Mouse (Mus musculus): ENCODE measurements around the gene Myh11.

The Myh11 gene

GRCm38 (mm10) chr16:14291223-14291622 lies at the start of gene Myh11:
TSS of gene Myh11 (minus strand) at chr16:14291372.
- ATAC-seq (ENCODE audit: insufficient number of reproducible peaks, low FRiP score, low TSS enrichment): peak; percentile 31; the same call in 1 of the 2 replicates

GRCm38 (mm10) chr16:14328156-14328555 lies 37.0 kb upstream of the Myh11 start:
- ATAC-seq (ENCODE audit: insufficient number of reproducible peaks, low FRiP score, low TSS enrichment): no peak

GRCm38 (mm10) chr16:14320494-14320893 lies 29.3 kb upstream of the Myh11 start:
- no peak for ATAC-seq (ENCODE audit: insufficient number of reproducible peaks, low FRiP score, low TSS enrichment)

GRCm38 (mm10) chr16:14319681-14320080 lies 28.5 kb upstream of the Myh11 start:
- no peak for ATAC-seq (ENCODE audit: insufficient number of reproducible peaks, low FRiP score, low TSS enrichment)

GRCm38 (mm10) chr16:14316884-14317876 lies 26.0 kb upstream of the Myh11 start, which contains the start of gene Fopnl:
TSS of gene Fopnl (minus strand) at chr16:14317405.
- peak; percentile 100 for ATAC-seq (ENCODE audit: insufficient number of reproducible peaks, low FRiP score, low TSS enrichment)

GRCm38 (mm10) chr16:14312914-14313313 lies 21.7 kb upstream of the Myh11 start:
- no peak for ATAC-seq (ENCODE audit: insufficient number of reproducible peaks, low FRiP score, low TSS enrichment)

- no peak for ATAC-seq (ENCODE audit: insufficient number of reproducible peaks, low FRiP score, low TSS enrichment)
Measured at GRCm38 (mm10) chr16:14311371-14311770, 20.2 kb upstream of the Myh11 start.

- no peak for ATAC-seq (ENCODE audit: insufficient number of reproducible peaks, low FRiP score, low TSS enrichment)
Measured at GRCm38 (mm10) chr16:14309833-14310232, 18.7 kb upstream of the Myh11 start.

- no peak for ATAC-seq (ENCODE audit: insufficient number of reproducible peaks, low FRiP score, low TSS enrichment)
Measured at GRCm38 (mm10) chr16:14308245-14309073, 17.3 kb upstream of the Myh11 start.

- no peak for ATAC-seq (ENCODE audit: insufficient number of reproducible peaks, low FRiP score, low TSS enrichment)
Measured at GRCm38 (mm10) chr16:14307373-14307772, 16.2 kb upstream of the Myh11 start.

GRCm38 (mm10) chr16:14306451-14306850 lies 15.3 kb upstream of the Myh11 start:
- no peak for ATAC-seq (ENCODE audit: insufficient number of reproducible peaks, low FRiP score, low TSS enrichment)

- ATAC-seq (ENCODE audit: insufficient number of reproducible peaks, low FRiP score, low TSS enrichment): no peak
Measured at GRCm38 (mm10) chr16:14304791-14305190, 13.6 kb upstream of the Myh11 start.

- no peak for ATAC-seq (ENCODE audit: insufficient number of reproducible peaks, low FRiP score, low TSS enrichment)
Measured at GRCm38 (mm10) chr16:14303676-14304075, 12.5 kb upstream of the Myh11 start.

- ATAC-seq (ENCODE audit: insufficient number of reproducible peaks, low FRiP score, low TSS enrichment): no peak
Measured at GRCm38 (mm10) chr16:14303148-14303547, 12.0 kb upstream of the Myh11 start.

GRCm38 (mm10) chr16:14298461-14298860 lies 7.3 kb upstream of the Myh11 start:
- ATAC-seq (ENCODE audit: insufficient number of reproducible peaks, low FRiP score, low TSS enrichment): no peak

GRCm38 (mm10) chr16:14297746-14298145 lies 6.6 kb upstream of the Myh11 start:
- ATAC-seq (ENCODE audit: insufficient number of reproducible peaks, low FRiP score, low TSS enrichment): no peak

GRCm38 (mm10) chr16:14297137-14297536 lies 6.0 kb upstream of the Myh11 start:
- no peak for ATAC-seq (ENCODE audit: insufficient number of reproducible peaks, low FRiP score, low TSS enrichment)

GRCm38 (mm10) chr16:14296544-14297124 lies 5.5 kb upstream of the Myh11 start:
- ATAC-seq (ENCODE audit: insufficient number of reproducible peaks, low FRiP score, low TSS enrichment): no peak

GRCm38 (mm10) chr16:14295291-14295690 lies 4.1 kb upstream of the Myh11 start:
- ATAC-seq (ENCODE audit: insufficient number of reproducible peaks, low FRiP score, low TSS enrichment): no peak

Measured in cerebellum, adult (tissue).